ENCODE assay signal across 8 mouse cellular contexts in genomic region chr19:29418661-29419115, GRCm38 (mm10). TPM values are rescaled to one million over a fixed set of nuclear protein-coding genes. Genes with fewer than 3 reads are reported as not detected.
DNase-seq lines count a peak whose midpoint lies in the region; ATAC-seq lines count a peak whose summit lies in the region.

No protein-coding gene starts in this region.

- H3K27me3 ChIP-seq in hindbrain, embryonic 16.5 days (replicated peaks; ENCODE audit: control insufficient read depth, insufficient read depth, low read length): no peaks in the 10 kb centered on the region

- no peaks in the 10 kb centered on the region for H3K9me3 ChIP-seq in hindbrain, embryonic 16.5 days (ENCODE audit: control insufficient read depth, low read length)

- H3K4me1 ChIP-seq in hindbrain, embryonic 16.5 days (ENCODE audit: control insufficient read depth, insufficient read depth, low read depth, low read length): no peaks in the 10 kb centered on the region

- H3K4me3 ChIP-seq in hindbrain, embryonic 16.5 days (ENCODE audit: low read length): no peak overlapping the region

- DNase-seq in B cell, adult 2 months: peak; percentile 52 to 54
- DNase-seq in adrenal gland, postnatal 36 days: peak; percentile 19 to 30
- DNase-seq in lung, postnatal 36 days: peak; percentile 55
- no peak for DNase-seq in urinary bladder, adult 2 months (ENCODE audit: low spot score)
- DNase-seq in left cerebral cortex, postnatal 4 days: no peak

- no peak overlapping the region for H3K27ac ChIP-seq in hindbrain, embryonic 16.5 days (ENCODE audit: low read depth, low read length)

- ATAC-seq in inflammation-experienced regulatory T-cells, adult 6 months: peak; percentile 90
- no peak for ATAC-seq in hindbrain, embryonic 16.5 days
- no peak for ATAC-seq in cerebellum, adult (ENCODE audit: insufficient number of reproducible peaks, low FRiP score, low TSS enrichment)

- WGBS in hindbrain, embryonic 16.5 days: 36% methylated on average over 9 of the region's 9 CpGs

- no peaks in the 10 kb centered on the region for H3K36me3 ChIP-seq in hindbrain, embryonic 16.5 days (ENCODE audit: control insufficient read depth, insufficient read depth, low read length)

- no peak overlapping the region for H3K4me2 ChIP-seq in hindbrain, embryonic 16.5 days (ENCODE audit: low read length)

- no peak overlapping the region for H3K9ac ChIP-seq in hindbrain, embryonic 16.5 days (ENCODE audit: low read depth, low read length)

- intact Hi-C loops in left cerebral cortex, postnatal 4 days (cut with DNase I): no loop called here

RNA-seq across cellular contexts. Expression of gene Pdcd1lg2, which starts 8.0 kb away (rescaled TPM):
- not detected for total RNA-seq in adrenal gland, postnatal 36 days (2021)
- polyA plus RNA-seq in inflammation-experienced regulatory T-cells, adult 6 months (2017; shearing (Covaris generic)): 10 to 100 TPM; 20.5 to 29.0 (median 20.5) TPM
- 0.12 and 0.21 TPM in 2 replicates for polyA plus RNA-seq in urinary bladder, adult 2 months (2012; rRNA removed)
- under 1 TPM in 1 of 2 experiments, not detected in 1; 0.28 TPM for total RNA-seq in left cerebral cortex, postnatal 4 days (2021)
- 0.09 and 0.12 TPM in 2 replicates for polyA plus RNA-seq in hindbrain, embryonic 16.5 days (2015; fragmentation: Nextera tagmentation; extraction: Ambion mirVana)

RNA-seq across cellular contexts. Expression of gene Cd274, which starts 51.4 kb away (rescaled TPM):
- total RNA-seq in adrenal gland, postnatal 36 days (2021): 1 to 10 TPM; 3.4 to 8.4 TPM
- 10 to 100 TPM; 34.8 to 58.6 (median 47.4) TPM for polyA plus RNA-seq in inflammation-experienced regulatory T-cells, adult 6 months (2017; shearing (Covaris generic))
- polyA plus RNA-seq in urinary bladder, adult 2 months (2012; rRNA removed): 4.3 and 6.8 TPM in 2 replicates
- 1 to 10 TPM; 1.3 to 1.5 TPM for total RNA-seq in left cerebral cortex, postnatal 4 days (2021)
- polyA plus RNA-seq in hindbrain, embryonic 16.5 days (2015; fragmentation: Nextera tagmentation; extraction: Ambion mirVana): 0.56 and 0.76 TPM in 2 replicates

RNA-seq across cellular contexts. Expression of gene Plgrkt, which starts 51.5 kb away (rescaled TPM):
- 10 to 100 TPM; 42.5 to 55.5 TPM for total RNA-seq in adrenal gland, postnatal 36 days (2021)
- 100 to 1,000 TPM; 172 to 278 (median 216) TPM for polyA plus RNA-seq in inflammation-experienced regulatory T-cells, adult 6 months (2017; shearing (Covaris generic))
- polyA plus RNA-seq in urinary bladder, adult 2 months (2012; rRNA removed): 88.9 and 108 TPM in 2 replicates
- 10 to 100 TPM; 47.4 to 49.6 TPM for total RNA-seq in left cerebral cortex, postnatal 4 days (2021)
- polyA plus RNA-seq in hindbrain, embryonic 16.5 days (2015; fragmentation: Nextera tagmentation; extraction: Ambion mirVana): 66.4 and 71.9 TPM in 2 replicates

Comparison
In these comparisons a context has a peak if more than half of its experiments do, and no peak if none do; other contexts are left out.
1. DNase-seq: peak in B cell, adult 2 months (2 of 2), adrenal gland, postnatal 36 days (2 of 2) and lung, postnatal 36 days (single experiment); none in urinary bladder, adult 2 months (single experiment) and left cerebral cortex, postnatal 4 days (single experiment).
2. RNA of gene Pdcd1lg2, which starts 8.0 kb away (polyA plus RNA-seq): 20.5 to 29.0 TPM in inflammation-experienced regulatory T-cells, adult 6 months; 0.12 to 0.21 TPM in urinary bladder, adult 2 months and 0.09 to 0.12 TPM in hindbrain, embryonic 16.5 days; every median in the first group is over 10 times any median in the second.